Comparison of ENCODE assay signal across 11 mouse cellular contexts in the genomic region with DNA sequence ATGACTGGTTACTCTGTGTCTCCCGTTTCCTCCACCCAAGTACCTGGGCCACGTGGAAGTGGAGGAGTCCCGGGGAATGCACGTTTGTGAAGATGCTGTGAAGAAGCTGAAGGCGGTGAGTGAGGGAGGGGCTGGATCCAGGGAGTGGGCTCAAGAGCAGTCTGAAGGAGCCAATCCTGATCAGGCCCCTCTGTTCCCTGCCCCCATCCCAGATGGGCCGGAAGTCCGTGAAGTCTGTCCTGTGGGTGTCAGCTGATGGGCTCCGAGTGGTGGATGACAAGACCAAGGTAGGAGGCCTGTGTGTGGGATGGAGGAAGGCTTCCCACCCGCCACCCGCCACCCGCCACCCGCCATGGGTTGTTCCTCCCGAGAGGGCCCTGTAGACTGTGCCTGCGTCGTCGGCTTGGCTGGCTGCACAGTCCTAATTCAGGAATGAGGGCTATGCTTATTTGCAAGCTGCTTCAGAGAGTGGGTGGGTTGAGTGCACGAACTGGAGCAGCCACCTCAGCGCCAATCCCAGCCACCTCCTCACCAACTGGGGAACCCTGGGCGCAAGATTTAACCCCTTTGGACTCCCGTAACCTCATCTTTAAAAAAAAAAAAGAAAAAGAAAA. TPM values are rescaled to one million over a fixed set of nuclear protein-coding genes. Genes with fewer than 3 reads are reported as not detected.
DNase-seq lines count a peak whose midpoint lies in the region; ATAC-seq and TF ChIP-seq lines count a peak whose summit lies in the region.
"Had no signal": no experiment of that assay in that cellular context is flagged by ENCODE, and none has a peak within 500 bp of the region (broad histone marks: within the 10 kb centered on the region; RNA-seq: fewer than 3 reads in every experiment).

No protein-coding gene starts in this region.

- no peak for ATAC-seq in cerebellum, adult (ENCODE audit: insufficient number of reproducible peaks, low FRiP score, low TSS enrichment)

- no peak for TF ChIP-seq CTCF in cortical plate, adult 2 months (IDR thresholded peaks at IDR 0.05; ENCODE audit: extremely low read depth, insufficient read depth, low read length)

- H3K4me1 ChIP-seq in cortical plate, adult 2 months (ENCODE audit: control insufficient read depth, insufficient read depth, low read length) = peaks cover 8% of the 10 kb centered on the region
- H3K4me1 ChIP-seq: embryonic facial prominence, embryonic 13.5 days; limb, embryonic 12.5 days had no signal

- no peak for TF ChIP-seq POLR2A in cortical plate, adult 2 months (IDR thresholded peaks at IDR 0.05; ENCODE audit: extremely low read depth, insufficient read depth, low read length)

- 0 out of 2 replicates have a peak overlapping the region, but pooled peaks have one; percentile 24 for H3K27ac ChIP-seq in cortical plate, adult 2 months (ENCODE audit: insufficient read depth, low read length)
- H3K27ac ChIP-seq: embryonic facial prominence, embryonic 13.5 days; limb, embryonic 12.5 days had no signal

- no peak overlapping the region for H3K4me3 ChIP-seq in cortical plate, adult 2 months (ENCODE audit: insufficient read depth, low read length)
- H3K4me3 ChIP-seq: embryonic facial prominence, embryonic 13.5 days; limb, embryonic 12.5 days had no signal

- DNase-seq in layer of hippocampus, adult 18-20 months (ENCODE audit: low spot score in 2 of 2) = peak; percentile 86 to 90
- no peak for DNase-seq in layer of hippocampus, adult 9-10 months (ENCODE audit: low spot score)
- DNase-seq in layer of hippocampus, postnatal 14 days (ENCODE audit: low spot score in 2 of 2) = peak; percentile 58 to 83
- DNase-seq in right cerebral cortex, adult 2 months (ENCODE audit: low spot score in 2 of 2) = peak; percentile 89 to 91
- no peak for DNase-seq in natural killer cell, adult 2 months (ENCODE audit: low spot score in 2 of 2)
- DNase-seq: adrenal gland, adult 2 months; cerebellum, adult 2 months had no signal

RNA-seq across cellular contexts. Expression of a gene that starts 8.4 kb away (rescaled TPM):
- 100 to 1,000 TPM; 141 to 149 TPM for total RNA-seq in layer of hippocampus, adult 18-20 months (2021)
- 108 TPM in 2 replicates for polyA plus RNA-seq in cortical plate, adult 2 months (2012; rRNA removed)
- 100 to 1,000 TPM; 144 to 148 TPM for total RNA-seq in layer of hippocampus, postnatal 14 days (2021)

RNA-seq across cellular contexts. Expression of a gene that starts 33.8 kb away (rescaled TPM):
- 10 to 100 TPM; 32.7 to 40.7 TPM for total RNA-seq in layer of hippocampus, adult 18-20 months (2021)
- 30.6 and 31.8 TPM in 2 replicates for polyA plus RNA-seq in cortical plate, adult 2 months (2012; rRNA removed)
- total RNA-seq in layer of hippocampus, postnatal 14 days (2021) = 10 to 100 TPM; 27.1 to 30.9 TPM

RNA-seq across cellular contexts. Expression of a gene that starts 38.2 kb away (rescaled TPM):
- total RNA-seq in layer of hippocampus, adult 18-20 months (2021) = 10 to 100 TPM; 10.6 TPM
- 5.8 and 6.8 TPM in 2 replicates for polyA plus RNA-seq in cortical plate, adult 2 months (2012; rRNA removed)
- 1 to 10 TPM; 7.3 to 8.0 TPM for total RNA-seq in layer of hippocampus, postnatal 14 days (2021)

Comparison
In these comparisons a context has a peak if more than half of its experiments do, and no peak if none do; other contexts are left out.
1. DNase-seq: peak in layer of hippocampus, adult 18-20 months (2 of 2), layer of hippocampus, postnatal 14 days (2 of 2) and right cerebral cortex, adult 2 months (2 of 2); none in layer of hippocampus, adult 9-10 months (single experiment) and natural killer cell, adult 2 months (0 of 2).